Mouse (Mus musculus): Measurements from ENCODE around the gene Adora3.
"Not testable (repeated sequence)": the region's sequence is repeated elsewhere in the genome, so short reads cannot be mapped to it uniquely, and the experiment has no call there.

Gene Adora3

DNA sequence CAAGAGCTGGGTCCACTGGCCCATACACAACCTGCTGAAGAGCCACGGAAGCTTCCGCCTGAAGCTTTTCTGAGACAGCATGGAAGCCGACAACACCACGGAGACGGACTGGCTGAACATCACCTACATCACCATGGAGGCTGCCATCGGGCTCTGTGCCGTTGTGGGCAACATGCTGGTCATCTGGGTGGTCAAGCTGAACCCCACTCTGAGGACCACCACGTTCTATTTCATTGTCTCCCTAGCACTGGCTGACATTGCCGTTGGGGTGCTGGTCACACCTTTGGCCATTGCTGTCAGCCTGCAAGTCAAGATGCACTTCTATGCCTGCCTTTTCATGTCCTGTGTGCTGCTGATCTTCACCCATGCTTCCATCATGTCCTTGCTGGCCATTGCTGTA, 34.1 kb downstream of the Adora3 start:
- no peak for DNase-seq

GRCm38 (mm10) chr3:105907956-105908655, 37.4 kb downstream of the Adora3 start:
- DNase-seq = no peak

DNA sequence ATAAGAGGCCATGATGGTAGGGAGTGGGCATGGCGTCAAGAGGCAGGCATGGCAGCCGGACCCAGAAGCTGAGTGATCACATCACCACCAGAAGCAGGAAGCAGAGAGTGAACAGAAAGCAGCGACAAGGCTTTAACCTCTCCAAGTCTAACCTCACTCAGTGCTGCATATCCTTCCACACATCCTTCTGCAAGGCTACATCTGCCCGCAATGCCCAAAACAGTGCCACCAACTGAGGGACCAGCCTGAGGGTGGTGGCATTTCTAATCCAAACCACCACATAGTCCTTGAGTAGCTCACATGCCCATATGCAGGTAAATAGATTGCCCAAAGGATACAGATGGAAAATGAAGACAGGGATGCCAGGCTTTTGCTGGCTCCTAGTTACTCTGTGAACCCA, 38.3 kb downstream of the Adora3 start:
- DNase-seq = no peak

- no peak for DNase-seq
Measured at GRCm38 (mm10) chr3:105910519-105911190, 40.0 kb downstream of the Adora3 start.

DNA sequence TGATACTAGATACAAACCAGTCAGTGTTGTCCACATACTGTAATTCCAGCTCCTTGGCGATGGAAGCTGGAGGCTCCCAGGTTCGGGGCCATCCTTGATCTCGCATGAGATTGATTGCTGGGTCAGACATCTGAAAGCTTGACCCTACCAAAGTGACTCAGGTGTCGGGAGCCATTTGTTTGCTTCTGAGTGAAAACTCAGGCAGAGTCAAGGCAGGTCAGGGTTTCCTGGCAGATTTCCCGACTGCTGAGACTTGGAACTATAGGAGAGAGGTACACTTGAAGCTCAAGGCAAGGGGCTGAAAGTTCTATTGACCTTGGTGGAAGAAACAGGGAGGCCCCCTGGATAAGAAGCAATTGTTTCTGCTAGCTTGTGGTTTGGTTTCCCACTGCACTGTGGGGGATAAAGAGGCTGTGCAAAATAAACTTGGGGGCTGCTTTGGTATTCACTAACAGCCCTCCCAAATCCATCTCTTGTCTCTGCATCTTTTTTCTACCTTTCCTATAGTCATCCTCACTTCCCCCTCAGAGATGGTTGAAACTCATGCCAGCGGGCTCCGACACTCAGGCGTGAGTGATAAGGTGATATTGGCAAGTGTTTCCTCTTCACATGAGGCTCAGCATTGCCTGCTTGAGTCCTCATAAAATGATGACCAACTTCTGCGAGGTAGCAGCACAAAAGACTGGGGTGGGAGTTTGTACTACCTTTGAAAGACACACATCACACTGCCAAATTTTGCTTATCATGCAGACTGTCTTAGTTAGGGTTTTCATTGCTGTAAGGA, 41.6 kb downstream of the Adora3 start:
- DNase-seq = no peak

DNA sequence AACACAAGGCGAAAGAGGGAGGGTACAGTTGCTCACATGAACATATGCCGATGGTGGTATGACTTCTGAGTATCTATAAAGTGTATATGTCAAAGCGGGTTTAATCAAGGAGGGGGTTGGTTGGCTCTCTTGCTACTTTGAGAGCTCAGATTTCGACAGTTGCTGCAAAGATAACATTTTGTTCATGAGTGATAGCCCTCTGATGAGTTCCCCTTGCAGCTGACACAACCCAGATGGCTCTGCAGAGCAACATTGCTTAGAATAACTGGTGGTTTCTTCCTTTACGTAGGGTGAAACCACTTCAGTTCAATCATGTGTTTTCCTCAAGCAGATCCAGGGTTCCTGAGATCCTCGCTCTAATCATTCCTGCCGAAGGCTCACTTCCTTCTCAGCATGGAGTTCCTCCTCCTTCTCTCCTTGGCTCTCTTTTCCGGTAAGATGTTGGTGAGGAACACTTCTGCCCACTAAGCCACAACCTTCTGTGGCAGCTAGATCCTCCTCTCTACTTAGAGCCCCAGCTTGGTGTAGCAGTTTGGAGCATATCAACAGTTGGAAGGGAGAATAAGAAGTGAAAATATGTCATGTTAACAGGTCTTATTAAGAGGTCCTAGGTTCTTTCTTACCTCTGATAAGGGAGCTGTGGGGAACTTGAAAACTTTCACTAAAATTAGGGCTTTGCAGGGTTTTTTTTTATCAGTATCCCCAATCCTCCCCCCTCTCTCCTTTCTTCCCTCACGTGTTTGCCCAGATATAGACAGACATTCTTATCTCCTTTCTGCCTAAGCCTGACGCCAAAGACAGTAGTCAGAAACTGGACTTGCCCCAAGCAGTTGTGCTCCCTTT, 43.4 kb downstream of the Adora3 start:
- no peak for DNase-seq

DNA sequence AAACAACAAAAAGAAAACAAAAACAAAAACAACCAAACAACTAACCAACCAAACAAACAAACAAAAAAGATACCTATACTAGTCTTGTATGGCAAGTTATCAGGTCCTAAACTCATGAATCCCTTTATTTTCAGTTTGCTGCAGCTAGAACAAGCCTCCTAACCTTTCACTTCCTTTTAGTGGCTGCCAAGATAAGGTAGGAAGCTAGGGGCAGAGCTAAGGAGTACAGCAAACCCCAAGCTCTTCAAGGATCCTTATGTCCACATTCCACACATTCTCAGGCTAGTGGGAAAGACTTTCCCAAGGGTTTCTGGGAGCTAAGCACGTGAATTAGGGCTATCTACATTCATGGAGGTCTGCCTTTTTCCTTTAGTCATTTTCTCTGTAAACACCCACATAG, 44.6 kb downstream of the Adora3 start:
- no peak for DNase-seq

- not testable (repeated sequence) for DNase-seq
Measured at GRCm38 (mm10) chr3:105916455-105916854, 45.8 kb downstream of the Adora3 start.

DNA sequence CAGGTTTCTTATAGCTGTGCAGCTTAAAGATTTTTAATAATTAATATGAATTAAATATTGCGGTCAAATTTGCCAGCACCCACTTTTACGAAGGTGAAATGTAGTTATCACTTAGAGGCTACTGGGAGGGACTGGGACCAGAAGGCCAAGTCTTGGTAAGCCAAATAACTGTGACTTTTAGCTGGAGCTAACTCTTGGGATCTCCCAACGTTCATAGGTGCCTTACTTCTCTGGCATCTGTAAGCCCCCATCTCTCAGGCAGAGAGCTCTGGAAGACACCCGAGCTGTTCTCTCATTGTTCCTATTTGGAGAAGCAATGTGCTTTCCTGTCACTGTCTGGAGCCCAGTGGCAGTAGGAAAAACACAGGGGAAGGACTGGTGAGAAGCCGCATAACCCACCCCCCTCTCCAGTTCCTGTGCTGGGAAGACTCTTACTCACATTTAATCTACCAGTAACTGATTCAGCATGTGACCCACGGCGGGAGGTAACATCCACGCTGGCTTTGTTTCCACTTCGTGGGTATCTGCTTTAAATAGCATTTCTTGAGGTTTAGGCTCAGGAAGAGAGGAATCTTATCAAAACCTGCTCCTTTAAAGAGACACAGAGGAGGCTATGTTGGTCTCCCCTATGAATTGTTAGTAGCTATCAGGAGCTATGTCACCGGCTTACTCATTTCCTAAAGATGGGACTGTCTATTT, 47.1 kb downstream of the Adora3 start:
- DNase-seq = no peak

DNA sequence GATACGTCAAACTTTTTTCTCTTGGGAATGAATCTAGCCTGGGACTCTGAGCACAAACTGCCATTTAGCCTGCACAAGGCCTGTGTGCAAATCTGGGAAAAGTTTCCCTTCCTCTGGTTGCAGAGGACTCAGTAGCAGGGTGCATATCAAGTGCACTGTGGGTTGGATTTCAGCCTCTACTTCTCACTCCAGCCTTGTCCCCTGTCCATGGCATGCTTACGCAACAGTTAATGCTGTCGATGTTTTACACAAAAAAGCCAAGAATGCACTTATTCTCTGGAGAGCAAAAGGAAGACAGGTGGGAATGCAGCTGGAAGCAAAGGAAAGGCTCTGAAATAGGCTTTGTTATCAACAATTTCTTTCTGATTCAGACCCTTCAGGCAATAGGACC, 47.7 kb downstream of the Adora3 start:
- DNase-seq = no peak

DNA sequence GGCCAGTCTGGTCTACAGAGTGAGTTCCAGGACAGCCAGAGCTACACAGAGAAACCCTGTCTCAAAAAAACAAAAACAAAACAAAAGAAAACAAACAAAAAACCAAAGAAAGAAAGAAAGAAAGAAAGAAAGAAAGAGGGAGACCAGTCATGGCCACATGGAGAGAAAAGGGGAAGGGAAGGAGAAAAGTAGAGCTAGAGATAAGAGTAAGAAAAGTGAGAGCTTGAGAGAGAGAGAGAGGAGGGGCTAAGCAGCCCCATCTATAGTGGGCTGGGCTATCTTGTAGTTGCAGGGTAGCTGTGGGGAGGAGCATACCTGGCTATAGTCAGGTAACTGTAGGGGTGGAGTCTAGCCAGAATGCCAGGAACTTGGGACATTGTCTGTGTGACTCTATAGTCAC, 50.1 kb downstream of the Adora3 start:
- DNase-seq = not testable (repeated sequence)

GRCm38 (mm10) chr3:105921959-105922358, 51.3 kb downstream of the Adora3 start:
- DNase-seq = no peak

- DNase-seq = peak; percentile 13
Measured at GRCm38 (mm10) chr3:105924616-105925015, 54.0 kb downstream of the Adora3 start.

GRCm38 (mm10) chr3:105927561-105928194, 57.0 kb downstream of the Adora3 start:
- DNase-seq = no peak

- DNase-seq = no peak
Measured at GRCm38 (mm10) chr3:105928195-105928569, 57.5 kb downstream of the Adora3 start.

DNA sequence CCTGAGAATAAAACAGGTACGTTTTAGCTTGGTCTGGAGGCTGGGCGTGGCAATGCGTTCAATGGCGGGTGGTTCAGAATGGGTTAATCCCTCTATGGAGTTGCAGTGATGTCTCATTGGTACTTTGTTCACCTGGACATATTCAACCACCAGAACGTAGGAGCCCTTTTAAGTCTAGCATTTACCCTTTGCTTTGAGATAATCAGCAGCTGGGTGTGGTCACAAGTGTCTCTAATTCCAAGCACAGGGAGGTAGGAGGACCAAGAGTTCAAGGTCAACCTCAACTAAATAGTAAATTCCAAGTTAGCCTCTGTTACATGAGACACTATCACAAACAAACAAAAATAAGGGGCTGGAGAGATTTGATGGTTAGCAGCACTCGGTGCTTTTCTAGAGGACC, 58.1 kb downstream of the Adora3 start:
- DNase-seq = no peak

GRCm38 (mm10) chr3:105929821-105930220, 59.2 kb downstream of the Adora3 start:
- no peak for DNase-seq

DNA sequence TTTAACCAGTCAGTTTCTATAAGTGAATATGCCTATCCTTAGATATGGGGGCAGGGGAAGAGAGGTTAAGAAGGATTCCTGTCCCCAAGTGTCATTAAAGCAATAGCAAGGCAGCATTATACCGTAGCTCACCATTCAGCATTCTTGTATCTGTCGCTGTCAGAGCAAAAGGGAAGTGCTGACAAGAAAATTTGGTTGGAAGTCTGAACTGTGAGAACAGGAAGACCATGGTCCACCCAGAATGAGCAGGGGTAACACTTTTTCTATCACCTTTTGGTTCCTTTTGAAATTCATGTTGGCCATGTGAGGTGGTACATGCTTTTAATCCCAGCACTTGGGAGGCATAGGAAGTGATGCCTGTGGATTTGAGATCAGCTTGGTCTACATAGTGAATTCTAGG, 60.4 kb downstream of the Adora3 start:
- DNase-seq = no peak

DNA sequence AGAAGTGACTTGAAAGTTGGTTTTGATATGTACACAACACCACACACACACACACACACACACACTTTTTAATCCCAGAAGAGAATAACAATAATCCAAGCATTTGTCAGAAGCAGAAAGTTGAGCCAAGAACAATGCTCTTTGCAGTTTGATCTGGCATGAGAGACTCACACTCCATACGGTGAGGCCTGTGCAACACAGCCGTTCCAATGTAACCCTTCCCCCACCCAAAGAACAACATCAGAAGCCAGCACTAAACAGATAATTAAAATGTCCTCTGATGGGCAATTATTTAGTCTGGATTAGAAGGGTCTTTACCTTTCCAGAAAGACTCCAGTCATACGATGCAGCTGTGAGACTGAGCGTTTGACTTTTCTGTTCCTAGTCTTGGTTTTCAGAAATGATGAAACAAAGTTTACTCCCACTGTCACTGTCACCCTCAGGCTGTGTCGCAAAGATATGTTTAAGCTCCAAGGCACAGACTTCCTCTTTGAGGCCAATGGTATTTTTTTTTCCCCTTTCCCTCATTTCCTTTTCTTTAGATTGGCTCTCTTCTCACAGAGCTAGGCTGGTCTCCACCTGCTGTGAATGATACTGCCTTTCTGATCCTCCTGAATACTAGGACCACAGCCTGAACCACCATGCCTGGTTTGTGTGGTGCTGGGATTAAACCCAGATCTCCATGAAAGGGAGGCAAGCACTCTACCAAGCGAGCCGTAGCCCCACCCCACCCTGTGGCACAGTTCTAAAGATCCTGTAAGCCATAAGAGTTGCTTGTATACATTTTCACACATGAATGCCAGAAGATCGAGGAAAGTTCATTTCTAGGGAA, 61.8 kb downstream of the Adora3 start, which contains the start of gene I830077J02Rik:
Gene I830077J02Rik, minus strand, starts transcription at position 425 of the 832 bp plus-strand sequence.
- DNase-seq = no peak

- DNase-seq = no peak
Measured at GRCm38 (mm10) chr3:105933926-105934325, 63.3 kb downstream of the Adora3 start.

GRCm38 (mm10) chr3:105935033-105935432, 64.4 kb downstream of the Adora3 start:
- DNase-seq = no peak
